Mouse (Mus musculus) ES-E14 (cell line): ENCODE data around the gene 1700015G11Rik.

ENCODE experiments used
- CHD2 ChIP-seq: IDR thresholded peaks from 2 replicates; pipeline ENCODE4 v1.6.1; 2014; ENCODE audit warnings: mild to moderate bottlenecking, low read depth, low read length, inconsistent platforms
- HCFC1 ChIP-seq: IDR thresholded peaks from 2 replicates; pipeline ENCODE4 v1.6.1; 2012; ENCODE audit warnings: low read length, inconsistent platforms, borderline replicate concordance; ENCODE audit not compliant: insufficient read depth
- MAFK ChIP-seq: IDR thresholded peaks from 2 replicates; pipeline ENCODE4 v1.6.1; 2014; ENCODE audit warnings: mild to moderate bottlenecking, low read depth, low read length, inconsistent platforms; ENCODE audit not compliant: insufficient read depth
- ZNF384 ChIP-seq: IDR thresholded peaks from 2 replicates; pipeline ENCODE4 v1.6.1; 2012; ENCODE audit warnings: low read depth, low read length, inconsistent platforms

DNA sequence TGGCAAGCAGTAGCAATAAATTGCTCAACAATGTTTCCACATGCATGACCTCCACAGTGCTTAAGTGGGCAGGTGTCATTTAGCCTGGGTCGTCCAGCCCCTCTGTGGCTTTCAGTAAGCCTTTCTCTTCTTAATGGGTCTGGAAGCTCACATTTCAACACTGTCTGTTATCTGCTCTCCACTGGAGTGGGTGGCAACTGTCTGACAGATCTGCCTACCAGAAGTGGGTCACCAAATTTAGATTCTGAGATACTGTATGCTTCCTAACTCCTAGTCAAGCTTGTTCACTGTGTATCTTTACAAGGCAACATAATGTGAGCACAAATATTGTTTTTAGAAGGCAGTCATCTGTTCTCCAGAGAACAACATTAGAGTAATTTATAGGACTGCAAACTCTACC is 33.2 kb downstream of the 1700015G11Rik start:
- no peak for TF ChIP-seq HCFC1
- no peak for TF ChIP-seq CHD2
- TF ChIP-seq MAFK: no peak
- TF ChIP-seq ZNF384: no peak
